Mouse (Mus musculus) spleen, postnatal 14 days (tissue): ENCODE data around the gene Ube2f.

Experiments used
- DNase-seq, 2 experiments: peaks; one replicate each; pipeline ENCODE4 v3.0.0; 2021 to 2022; ENCODE audit warnings: low spot score in 2 of 2

Ube2f gene

GRCm38 (mm10) chr1:91249564-91250414 is at the start of gene Ube2f:
TSS of gene Ube2f (plus strand) at chr1:91250304.
- DNase-seq, result peak; percentile 70 to 84

- no peak for DNase-seq
These were observed 49.0 kb upstream of the Ube2f start for GRCm38 (mm10) chr1:91201122-91201521.

GRCm38 (mm10) chr1:91204221-91204765 is 45.8 kb upstream of the Ube2f start:
- no peak for DNase-seq

GRCm38 (mm10) chr1:91205651-91206050 is 44.5 kb upstream of the Ube2f start:
- DNase-seq, result no peak

GRCm38 (mm10) chr1:91206336-91206735 is 43.8 kb upstream of the Ube2f start:
- DNase-seq, result no peak

- no peak for DNase-seq
These were observed 43.2 kb upstream of the Ube2f start for GRCm38 (mm10) chr1:91206873-91207272.

- no peak for DNase-seq
These were observed 42.6 kb upstream of the Ube2f start for GRCm38 (mm10) chr1:91207334-91208074.

GRCm38 (mm10) chr1:91209343-91209742 is 40.8 kb upstream of the Ube2f start:
- DNase-seq, result no peak

- DNase-seq, result peak in 1 of 2 experiments; percentile 5
These were observed 40.3 kb upstream of the Ube2f start for GRCm38 (mm10) chr1:91209785-91210184.

- peak in 1 of 2 experiments; percentile 48 for DNase-seq
These were observed 39.0 kb upstream of the Ube2f start for GRCm38 (mm10) chr1:91211099-91211498.

- no peak for DNase-seq
These were observed 38.5 kb upstream of the Ube2f start for GRCm38 (mm10) chr1:91211591-91212008.

- no peak for DNase-seq
These were observed 34.8 kb upstream of the Ube2f start for GRCm38 (mm10) chr1:91215264-91215663.

GRCm38 (mm10) chr1:91215981-91216380 is 34.1 kb upstream of the Ube2f start:
- no peak for DNase-seq

- peak in 1 of 2 experiments; percentile 34 for DNase-seq
These were observed 33.4 kb upstream of the Ube2f start for GRCm38 (mm10) chr1:91216504-91217267.

- DNase-seq, result no peak
These were observed 30.3 kb upstream of the Ube2f start for GRCm38 (mm10) chr1:91219641-91220321.

GRCm38 (mm10) chr1:91220322-91220672 is 29.8 kb upstream of the Ube2f start:
- no peak for DNase-seq

- DNase-seq, result no peak
These were observed 23.5 kb upstream of the Ube2f start for GRCm38 (mm10) chr1:91226562-91226961.

GRCm38 (mm10) chr1:91227381-91228054 is 22.6 kb upstream of the Ube2f start:
- no peak for DNase-seq

- no peak for DNase-seq
These were observed 19.0 kb upstream of the Ube2f start for GRCm38 (mm10) chr1:91231142-91231541.

GRCm38 (mm10) chr1:91231896-91232295 is 18.2 kb upstream of the Ube2f start:
- DNase-seq, result no peak

- no peak for DNase-seq
These were observed 14.7 kb upstream of the Ube2f start for GRCm38 (mm10) chr1:91235395-91235794.
